Mouse (Mus musculus) thymus, adult 18-20 months (tissue): ENCODE data around the gene Olfr417.
"Not testable (repeated sequence)": the region's sequence is repeated elsewhere in the genome, so short reads cannot be mapped to it uniquely, and the experiment has no call there.

Source experiments
- DNase-seq, 2 experiments: peaks; one replicate each; pipeline ENCODE4 v3.0.0; 2022; ENCODE audit warnings: mixed read lengths in 2 of 2

Olfr417 gene

DNA sequence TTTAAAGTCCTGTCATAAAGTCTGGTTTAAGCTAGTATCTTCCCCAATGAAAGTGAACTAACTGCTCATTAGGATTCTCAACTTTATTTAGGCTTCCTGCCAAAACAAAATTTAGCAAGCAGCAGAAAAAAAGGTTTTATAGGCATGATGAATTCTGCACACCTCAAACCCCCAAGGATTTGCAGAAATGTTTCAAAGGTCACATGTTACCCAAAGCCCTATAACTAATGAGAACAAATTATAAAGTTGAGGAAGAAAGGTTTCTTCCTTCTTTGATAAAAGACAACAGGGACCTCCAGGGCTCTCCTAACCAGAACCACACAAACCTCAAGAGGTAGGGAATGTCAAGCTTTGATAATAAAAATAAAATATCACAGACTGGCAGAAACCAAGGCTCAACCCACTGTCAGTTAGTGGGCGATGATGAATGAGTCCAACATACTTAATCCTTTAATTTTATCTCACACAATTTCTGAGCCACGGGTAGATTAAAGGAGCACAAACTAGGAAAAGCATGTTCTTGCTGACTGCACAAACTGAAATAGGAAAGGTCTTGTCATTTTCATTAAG is at the start of gene Olfr417:
Gene Olfr417, plus strand, starts transcription at position 241 of the 570 bp plus-strand sequence.
- no peak for DNase-seq

- DNase-seq: no peak
Measured at GRCm38 (mm10) chr1:174317308-174317707, 47.6 kb upstream of the Olfr417 start.

GRCm38 (mm10) chr1:174330218-174330617 is 34.7 kb upstream of the Olfr417 start, which contains the start of gene Mptx1:
Gene Mptx1 (plus strand): TSS chr1:174330518.
- DNase-seq: no peak

- not testable (repeated sequence) for DNase-seq
Measured at GRCm38 (mm10) chr1:174353636-174354035, 11.3 kb upstream of the Olfr417 start.

- DNase-seq: no peak
Measured at GRCm38 (mm10) chr1:174354640-174355039, 10.3 kb upstream of the Olfr417 start.

GRCm38 (mm10) chr1:174373799-174374198 is 8.9 kb downstream of the Olfr417 start:
- no peak for DNase-seq

DNA sequence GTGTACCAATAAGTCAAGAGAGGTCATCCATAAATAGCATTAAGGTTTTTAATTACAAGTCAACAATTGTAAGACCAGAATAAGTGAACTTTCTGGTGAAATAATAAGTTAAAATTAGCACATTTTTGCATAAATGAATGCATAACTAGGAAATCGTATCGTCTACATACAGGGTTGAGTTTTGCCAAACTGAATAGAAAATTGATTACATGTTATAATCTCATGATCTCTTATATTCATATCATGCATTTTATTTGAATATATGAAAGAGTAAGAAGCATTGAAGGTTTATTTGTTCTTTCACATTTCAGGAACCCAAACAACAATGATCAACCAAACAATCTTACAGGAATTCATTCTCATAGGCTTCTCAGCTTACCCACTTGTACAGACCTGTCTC is 25.8 kb downstream of the Olfr417 start, which contains the start of gene Olfr248:
Gene Olfr248, plus strand, starts transcription at position 301 of the 400 bp plus-strand sequence.
- DNase-seq: no peak

- DNase-seq: no peak
Measured at GRCm38 (mm10) chr1:174422959-174423358, 58.0 kb downstream of the Olfr417 start.

DNA sequence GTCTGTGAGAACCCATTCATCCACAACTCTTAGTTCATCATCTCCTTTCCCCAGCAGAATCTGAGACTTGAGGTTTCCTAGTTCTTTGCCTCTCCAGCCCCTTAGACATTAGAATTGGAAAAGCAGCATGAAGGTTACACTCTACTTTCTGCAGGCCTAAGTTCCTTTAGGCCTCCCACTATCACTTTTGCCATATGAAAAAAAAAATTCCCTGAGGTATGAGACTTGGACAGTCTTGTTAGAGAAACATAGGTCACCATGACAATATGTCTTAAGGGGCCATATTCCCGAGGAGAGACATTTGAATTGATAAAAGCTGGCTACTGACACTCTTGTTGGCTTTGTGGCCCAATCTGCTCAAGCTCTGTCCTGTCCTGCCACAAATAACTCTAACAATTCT is 58.8 kb downstream of the Olfr417 start, which contains the start of gene Olfr414:
Gene Olfr414, plus strand, starts transcription at position 301 of the 400 bp plus-strand sequence.
- DNase-seq: no peak
